Mouse (Mus musculus) liver, embryonic 16.5 days (tissue): ENCODE measurements around the gene Stard3. TPM values are rescaled to one million over a fixed set of nuclear protein-coding genes. Genes with fewer than 3 reads are reported as not detected.

ENCODE experiments used
- ATAC-seq: fragments of 200-750 bp; cut with Nextera tagmentation; 2 replicates; pipeline ENCODE4 v1.8.0; 2017; ENCODE audit warnings: low read depth, mild to moderate bottlenecking, moderate number of reproducible peaks, moderate library complexity
- H3K27ac ChIP-seq: fragments of 300-500 bp; sonication (generic); 2 replicates; pipeline ENCODE4 v1.5.1; 2014; ENCODE audit warnings: mild to moderate bottlenecking, low read length
- H3K27me3 ChIP-seq: fragments of 300-500 bp; sonication (generic); 2 replicates; pipeline ENCODE4 v1.6.1; 2014; ENCODE audit warnings: low read depth, low read length, mixed read lengths; ENCODE audit not compliant: control insufficient read depth, insufficient read depth
- H3K36me3 ChIP-seq: fragments of 300-500 bp; sonication (generic); 2 replicates; pipeline ENCODE4 v1.6.1; 2014; ENCODE audit warnings: mild to moderate bottlenecking; ENCODE audit not compliant: control insufficient read depth, insufficient read depth
- H3K4me1 ChIP-seq: fragments of 300-500 bp; sonication (generic); 2 replicates; pipeline ENCODE4 v1.6.1; 2014; ENCODE audit warnings: low read depth, low read length, mixed read lengths; ENCODE audit not compliant: control insufficient read depth
- H3K4me2 ChIP-seq: fragments of 300-500 bp; sonication (generic); 2 replicates; pipeline ENCODE4 v1.6.1; 2014; ENCODE audit warnings: low read depth, low read length, mixed read lengths
- H3K4me3 ChIP-seq: fragments of 300-500 bp; sonication (generic); 2 replicates; pipeline ENCODE4 v1.5.1; 2014; ENCODE audit warnings: low read depth, mild to moderate bottlenecking, low read length
- H3K9ac ChIP-seq: fragments of 300-500 bp; sonication (generic); 2 replicates; pipeline ENCODE4 v1.6.1; 2014; ENCODE audit warnings: low read depth, low read length
- H3K9me3 ChIP-seq: fragments of 300-500 bp; sonication (generic); replicated peaks from 2 replicates; pipeline ENCODE4 v1.6.1; 2016; ENCODE audit warnings: low read length; ENCODE audit not compliant: control insufficient read depth
- WGBS: fragments of 180-500 bp; shearing (Covaris S2); extraction: QIAGEN DNeasy Blood & Tissue Kit; methylation state at CpG from one replicate; pipeline ENCODE4 v1.1.7; 2014; ENCODE audit not compliant: insufficient replicate concordance; 5-methylcytosine and 5-hydroxymethylcytosine counted together
- polyA plus RNA-seq: library from polyadenylated mRNA; unstranded; fragments of >200 nt; fragmentation: Nextera tagmentation; extraction: Ambion mirVana; gene quantifications from 2 replicates; pipeline ENCODE4 v1.2.1, GENCODE M21; 2015

The Stard3 gene
- polyA plus RNA-seq, 1 experiment from 2014 or later: 17.3 TPM

GRCm38 (mm10) chr11:98364410-98364809 lies 6.2 kb downstream of the Stard3 start:
- Histone ChIP-seq H3K27ac (no peak overlapping the region), H3K4me3 (no peak overlapping the region), H3K9me3 (no peaks in the 10 kb centered on the region), H3K4me2 (no peak overlapping the region), H3K9ac (no peak overlapping the region), H3K27me3 (no peaks in the 10 kb centered on the region), H3K36me3 (no peaks in the 10 kb centered on the region), H3K4me1 (peaks cover 16% of the 10 kb centered on the region)
- ATAC-seq: no peak; the same call in 1 of the 2 replicates
- 75% methylated on average over 5 of the region's 5 CpGs for WGBS

- Histone ChIP-seq H3K4me3 (no peak overlapping the region), H3K9me3 (no peaks in the 10 kb centered on the region), H3K4me1 (peaks cover 10% of the 10 kb centered on the region), H3K4me2 (no peak overlapping the region), H3K36me3 (no peaks in the 10 kb centered on the region), H3K9ac (no peak overlapping the region), H3K27me3 (no peaks in the 10 kb centered on the region), H3K27ac (no peak overlapping the region)
- WGBS: 35% methylated on average over 10 of the region's 10 CpGs
- ATAC-seq: no peak
Measured at GRCm38 (mm10) chr11:98366290-98366689, 8.1 kb downstream of the Stard3 start.

- Histone ChIP-seq H3K27me3 (no peaks in the 10 kb centered on the region), H3K4me2 (no peak overlapping the region), H3K4me3 (no peak overlapping the region), H3K9ac (no peak overlapping the region), H3K36me3 (no peaks in the 10 kb centered on the region), H3K4me1 (peaks cover 7% of the 10 kb centered on the region), H3K9me3 (no peaks in the 10 kb centered on the region), H3K27ac (no peak overlapping the region)
- ATAC-seq: no peak
- 66% methylated on average over 10 of the region's 10 CpGs for WGBS
Measured at GRCm38 (mm10) chr11:98367171-98367862, 9.1 kb downstream of the Stard3 start.

GRCm38 (mm10) chr11:98367863-98368186 lies 9.7 kb downstream of the Stard3 start:
- no peak overlapping the region for H3K4me2 ChIP-seq
- no peak overlapping the region for H3K4me3 ChIP-seq
- WGBS: 77% methylated on average over 7 of the region's 7 CpGs
- no peaks in the 10 kb centered on the region for H3K27me3 ChIP-seq
- H3K27ac ChIP-seq: no peak overlapping the region
- no peak overlapping the region for H3K9ac ChIP-seq
- no peaks in the 10 kb centered on the region for H3K36me3 ChIP-seq
- H3K4me1 ChIP-seq: peaks cover 7% of the 10 kb centered on the region
- H3K9me3 ChIP-seq: no peaks in the 10 kb centered on the region
- ATAC-seq: no peak

GRCm38 (mm10) chr11:98369337-98369736 lies 11.2 kb downstream of the Stard3 start:
- Histone ChIP-seq H3K9me3 (no peaks in the 10 kb centered on the region), H3K4me1 (peaks cover 2% of the 10 kb centered on the region; the same call in 1 of the 2 replicates), H3K9ac (no peak overlapping the region), H3K4me2 (no peak overlapping the region), H3K27ac (no peak overlapping the region), H3K27me3 (no peaks in the 10 kb centered on the region), H3K4me3 (no peak overlapping the region), H3K36me3 (no peaks in the 10 kb centered on the region)
- WGBS: 54% methylated on average over 6 of the region's 6 CpGs
- ATAC-seq: no peak

GRCm38 (mm10) chr11:98370588-98370987 lies 12.4 kb downstream of the Stard3 start:
- Histone ChIP-seq H3K36me3 (peaks cover 3% of the 10 kb centered on the region; the same call in 1 of the 2 replicates), H3K4me3 (no peak overlapping the region), H3K4me2 (no peak overlapping the region), H3K9ac (no peak overlapping the region), H3K9me3 (no peaks in the 10 kb centered on the region), H3K27ac (no peak overlapping the region), H3K4me1 (peaks cover 2% of the 10 kb centered on the region; the same call in 1 of the 2 replicates), H3K27me3 (no peaks in the 10 kb centered on the region)
- 69% methylated on average over 2 of the region's 2 CpGs for WGBS
- no peak for ATAC-seq

- H3K9me3 ChIP-seq: no peaks in the 10 kb centered on the region
- ATAC-seq: no peak
- H3K27ac ChIP-seq: no peak overlapping the region
- H3K27me3 ChIP-seq: no peaks in the 10 kb centered on the region
- peaks cover 6% of the 10 kb centered on the region; the same call in 1 of the 2 replicates for H3K36me3 ChIP-seq
- H3K4me2 ChIP-seq: no peak overlapping the region
- H3K4me3 ChIP-seq: no peak overlapping the region
- H3K4me1 ChIP-seq: no peaks in the 10 kb centered on the region
- no peak overlapping the region for H3K9ac ChIP-seq
- WGBS: 60% methylated on average over 10 of the region's 10 CpGs
Measured at GRCm38 (mm10) chr11:98371556-98372240, 13.5 kb downstream of the Stard3 start.

GRCm38 (mm10) chr11:98372406-98372805 lies 14.2 kb downstream of the Stard3 start:
- no peak overlapping the region for H3K4me3 ChIP-seq
- H3K9ac ChIP-seq: no peak overlapping the region
- H3K4me2 ChIP-seq: no peak overlapping the region
- H3K27ac ChIP-seq: no peak overlapping the region
- H3K36me3 ChIP-seq: peaks cover 10% of the 10 kb centered on the region
- H3K9me3 ChIP-seq: no peaks in the 10 kb centered on the region
- H3K27me3 ChIP-seq: no peaks in the 10 kb centered on the region
- 2% methylated on average over 2 of the region's 2 CpGs for WGBS
- no peak for ATAC-seq
- no peaks in the 10 kb centered on the region for H3K4me1 ChIP-seq

- H3K9ac ChIP-seq: no peak overlapping the region
- 70% methylated on average over 6 of the region's 6 CpGs for WGBS
- peaks cover 14% of the 10 kb centered on the region for H3K36me3 ChIP-seq
- H3K4me1 ChIP-seq: no peaks in the 10 kb centered on the region
- H3K27me3 ChIP-seq: no peaks in the 10 kb centered on the region
- H3K4me3 ChIP-seq: no peak overlapping the region
- H3K27ac ChIP-seq: no peak overlapping the region
- no peak for ATAC-seq
- H3K4me2 ChIP-seq: no peak overlapping the region
- no peaks in the 10 kb centered on the region for H3K9me3 ChIP-seq
Measured at GRCm38 (mm10) chr11:98373244-98373643, 15.1 kb downstream of the Stard3 start.
